Mouse (Mus musculus) stomach, postnatal 0 days (tissue): ENCODE results near the gene Xrcc6. TPM values are rescaled to one million over a fixed set of nuclear protein-coding genes. Genes with fewer than 3 reads are reported as not detected.

ENCODE experiments used
- ATAC-seq: fragments of 200-750 bp; cut with Nextera tagmentation; 2 replicates; pipeline ENCODE4 v1.8.0; 2017; ENCODE audit not compliant: low FRiP score, low TSS enrichment
- DNase-seq: peaks from one replicate; pipeline ENCODE4 v3.0.0-alpha.2; 2016; ENCODE audit warnings: low spot score
- H3K27ac ChIP-seq: fragments of 300-500 bp; sonication (generic); replicated peaks from 2 replicates; pipeline ENCODE4 v1.5.1; 2014; ENCODE audit warnings: mild to moderate bottlenecking, control low read depth
- H3K27me3 ChIP-seq: fragments of 300-500 bp; sonication (generic); 2 replicates; pipeline ENCODE4 v1.6.1; 2014; ENCODE audit warnings: low read length; ENCODE audit not compliant: control insufficient read depth, insufficient read depth
- H3K36me3 ChIP-seq: fragments of 300-500 bp; sonication (generic); 2 replicates; pipeline ENCODE4 v1.6.1; 2014; ENCODE audit warnings: low read length, mixed read lengths; ENCODE audit not compliant: control insufficient read depth, insufficient read depth
- H3K4me1 ChIP-seq: fragments of 300-500 bp; sonication (generic); replicated peaks from 2 replicates; pipeline ENCODE4 v1.6.1; 2014; ENCODE audit warnings: antibody characterized with exemption; ENCODE audit not compliant: control insufficient read depth, insufficient read depth
- H3K4me2 ChIP-seq: fragments of 300-500 bp; sonication (generic); replicated peaks from 2 replicates; pipeline ENCODE4 v1.6.1; 2014; ENCODE audit warnings: low read depth, mild to moderate bottlenecking, control low read depth, moderate library complexity
- H3K4me3 ChIP-seq: fragments of 300-500 bp; sonication (generic); 2 replicates; pipeline ENCODE4 v1.5.1; 2014; ENCODE audit warnings: low read depth, low read length, control low read depth
- H3K9ac ChIP-seq: fragments of 300-500 bp; sonication (generic); 2 replicates; pipeline ENCODE4 v1.6.1; 2014; ENCODE audit warnings: mild to moderate bottlenecking, low read length, control low read depth, mixed read lengths
- H3K9me3 ChIP-seq: fragments of 300-500 bp; sonication (generic); 2 replicates; pipeline ENCODE4 v1.6.1; 2016; ENCODE audit warnings: low read length; ENCODE audit not compliant: control insufficient read depth
- CTCF ChIP-seq: IDR thresholded peaks from 2 replicates; pipeline ENCODE4 v1.5.1; 2016; ENCODE audit warnings: antibody characterized with exemption, low read depth, mild to moderate bottlenecking, moderate library complexity
- EP300 ChIP-seq: optimal IDR thresholded peaks from 2 replicates; pipeline ENCODE3; 2016; ENCODE audit warnings: antibody characterized with exemption
- WGBS: fragments of 180-500 bp; shearing (Covaris S2); extraction: QIAGEN DNeasy Blood & Tissue Kit; methylation state at CpG from one replicate; pipeline ENCODE4 v1.1.7; 2014; 5-methylcytosine and 5-hydroxymethylcytosine counted together
- polyA plus RNA-seq: library from polyadenylated mRNA; unstranded; fragments of >200 nt; fragmentation: Nextera tagmentation; extraction: Ambion mirVana; gene quantifications from 2 replicates; pipeline ENCODE4 v1.2.1, GENCODE M21; 2015

Xrcc6 gene
- polyA plus RNA-seq, 1 experiment from 2014 or later: 30.4 TPM

DNA sequence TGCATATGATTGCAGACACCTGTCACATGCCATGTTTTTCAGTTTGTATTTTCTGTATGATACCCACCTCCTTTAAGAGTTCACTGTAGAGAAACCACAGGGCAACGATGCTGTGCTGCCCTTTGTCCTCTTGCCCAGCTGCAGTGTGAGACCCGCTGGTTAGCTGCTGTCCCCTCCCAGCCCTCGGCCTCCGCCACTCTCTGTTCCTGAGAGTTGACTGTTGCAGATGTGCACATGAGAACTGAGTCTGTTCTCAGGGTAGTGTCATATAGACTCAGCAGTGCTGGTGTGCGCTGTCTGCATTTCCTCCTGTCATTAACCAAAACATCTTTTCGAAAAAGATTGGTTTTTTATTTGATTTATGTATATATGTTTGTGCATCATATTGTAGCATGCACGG is 44.8 kb downstream of the Xrcc6 start:
- Histone ChIP-seq H3K4me1 (no peaks in the 10 kb centered on the region), H3K27me3 (no peaks in the 10 kb centered on the region), H3K4me2 (no peak overlapping the region), H3K4me3 (no peak overlapping the region), H3K9ac (no peak overlapping the region), H3K36me3 (peaks cover 11% of the 10 kb centered on the region), H3K27ac (no peak overlapping the region), H3K9me3 (no peaks in the 10 kb centered on the region)
- TF ChIP-seq EP300 (no peak), CTCF (no peak)
- ATAC-seq (no peak), DNase-seq (no peak)
- 90% methylated on average over 7 of the region's 7 CpGs for WGBS

DNA sequence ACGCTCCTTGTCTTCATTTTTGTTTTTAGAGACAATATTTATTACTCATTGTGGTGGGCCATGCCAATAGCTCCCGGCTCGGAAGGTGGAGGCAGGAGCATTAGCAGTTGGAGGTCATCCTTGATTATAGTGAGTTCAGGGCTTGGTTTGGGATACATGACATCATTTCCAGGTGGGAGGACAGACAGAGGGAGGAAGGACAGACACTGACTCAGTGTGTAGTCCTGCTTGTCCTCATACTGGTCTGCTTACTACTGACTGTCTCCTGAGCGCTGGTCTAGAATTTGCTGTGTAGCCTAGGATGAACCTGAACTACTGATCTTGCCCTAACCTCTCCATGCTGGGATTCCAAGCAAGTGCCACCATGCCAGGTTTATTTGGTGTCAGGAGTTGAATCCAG is 46.1 kb downstream of the Xrcc6 start, which contains the start of gene Desi1:
TSS of gene Desi1 (minus strand) at position 101 of the 400 bp plus-strand sequence.
- Histone ChIP-seq H3K9me3 (no peaks in the 10 kb centered on the region), H3K4me2 (no peak within 1 kb of the TSS), H3K27me3 (no peaks in the 10 kb centered on the region), H3K9ac (no peak within 1 kb of the TSS), H3K36me3 (peaks cover 9% of the 10 kb centered on the region), H3K4me1 (no peaks in the 10 kb centered on the region), H3K4me3 (no peak within 1 kb of the TSS), H3K27ac (no peak within 1 kb of the TSS)
- TF ChIP-seq EP300 (no peak), CTCF (no peak)
- DNase-seq: no peak
- ATAC-seq: no peak
- 89% methylated on average over 4 of the region's 4 CpGs for WGBS

DNA sequence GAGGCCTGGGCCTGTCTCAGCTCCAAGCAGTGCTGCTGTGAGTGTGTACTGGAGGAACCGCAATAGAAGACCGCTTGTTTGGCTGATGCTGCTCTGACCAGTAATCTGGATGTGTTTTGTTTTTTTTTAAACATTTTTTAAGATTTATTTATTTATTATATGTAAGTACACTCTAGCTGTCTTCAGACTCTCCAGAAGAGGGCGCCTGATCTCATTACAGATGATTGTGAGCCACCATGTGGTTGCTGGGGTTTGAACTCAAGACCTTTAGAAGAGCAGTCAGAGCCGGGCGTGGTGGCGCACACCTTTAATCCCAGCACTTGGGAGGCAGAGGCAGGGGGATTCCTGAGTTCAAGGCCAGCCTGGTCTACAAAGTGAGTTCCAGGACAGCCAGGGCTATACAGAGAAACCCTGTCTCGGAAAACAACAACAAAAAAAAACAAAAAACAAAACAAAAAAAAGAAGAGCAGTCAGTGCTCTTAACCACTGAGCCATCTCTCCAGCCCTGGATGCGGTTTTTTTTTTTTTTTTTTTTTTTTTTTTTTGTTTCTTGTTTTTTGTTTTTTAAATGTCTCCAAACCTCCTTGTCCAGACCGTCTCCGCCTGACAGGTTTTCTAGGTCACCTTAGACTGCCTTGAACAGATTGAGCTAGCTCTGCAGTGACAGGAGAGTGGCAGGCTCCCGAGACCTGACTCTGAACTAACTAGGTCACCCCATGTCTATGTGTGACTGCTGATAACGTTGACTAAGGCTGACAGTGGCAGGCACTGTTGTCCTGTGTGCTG is 48.5 kb downstream of the Xrcc6 start:
- peaks cover 12% of the 10 kb centered on the region for H3K36me3 ChIP-seq
- no peaks in the 10 kb centered on the region for H3K9me3 ChIP-seq
- H3K9ac ChIP-seq: no peak overlapping the region
- ATAC-seq (peak; percentile 27; the same call in 1 of the 2 replicates), DNase-seq (no peak)
- H3K4me1 ChIP-seq: no peaks in the 10 kb centered on the region
- whole genome bisulfite sequencing: 79% methylated on average over 12 of the region's 12 CpGs
- no peak for TF ChIP-seq EP300
- TF ChIP-seq CTCF: peak; percentile 62
- no peaks in the 10 kb centered on the region for H3K27me3 ChIP-seq
- H3K27ac ChIP-seq: no peak overlapping the region
- H3K4me2 ChIP-seq: no peak overlapping the region
- H3K4me3 ChIP-seq: no peak overlapping the region

DNA sequence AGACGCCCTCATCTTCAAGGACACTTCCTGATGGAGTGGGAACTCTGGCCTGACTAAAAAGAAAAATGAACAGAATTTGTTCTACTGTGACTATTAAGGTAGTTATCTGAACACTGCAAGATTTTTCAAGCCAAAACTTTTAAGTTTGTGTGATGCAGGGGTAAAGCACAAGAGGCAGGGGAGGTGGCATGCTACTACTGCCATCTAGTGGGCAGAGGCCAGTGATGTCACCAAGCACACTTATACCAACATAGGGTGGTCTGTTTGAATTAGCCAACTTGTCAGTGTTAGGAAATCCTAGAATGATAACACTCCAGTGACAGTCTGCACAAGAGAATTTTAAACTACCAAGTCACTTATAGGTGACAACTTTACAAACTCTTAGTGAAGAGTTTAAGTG is 53.0 kb downstream of the Xrcc6 start:
- Histone ChIP-seq H3K9me3 (no peaks in the 10 kb centered on the region), H3K27ac (no peak overlapping the region), H3K9ac (no peak overlapping the region), H3K36me3 (peaks cover 18% of the 10 kb centered on the region), H3K4me3 (no peak overlapping the region), H3K4me2 (no peak overlapping the region), H3K27me3 (no peaks in the 10 kb centered on the region), H3K4me1 (no peaks in the 10 kb centered on the region)
- ATAC-seq (peak; percentile 56; the same call in 1 of the 2 replicates), DNase-seq (peak; percentile 46)
- WGBS: 88% methylated on average over 1 of the region's 1 CpGs
- no peak for TF ChIP-seq EP300
- TF ChIP-seq CTCF: peak; percentile 87

DNA sequence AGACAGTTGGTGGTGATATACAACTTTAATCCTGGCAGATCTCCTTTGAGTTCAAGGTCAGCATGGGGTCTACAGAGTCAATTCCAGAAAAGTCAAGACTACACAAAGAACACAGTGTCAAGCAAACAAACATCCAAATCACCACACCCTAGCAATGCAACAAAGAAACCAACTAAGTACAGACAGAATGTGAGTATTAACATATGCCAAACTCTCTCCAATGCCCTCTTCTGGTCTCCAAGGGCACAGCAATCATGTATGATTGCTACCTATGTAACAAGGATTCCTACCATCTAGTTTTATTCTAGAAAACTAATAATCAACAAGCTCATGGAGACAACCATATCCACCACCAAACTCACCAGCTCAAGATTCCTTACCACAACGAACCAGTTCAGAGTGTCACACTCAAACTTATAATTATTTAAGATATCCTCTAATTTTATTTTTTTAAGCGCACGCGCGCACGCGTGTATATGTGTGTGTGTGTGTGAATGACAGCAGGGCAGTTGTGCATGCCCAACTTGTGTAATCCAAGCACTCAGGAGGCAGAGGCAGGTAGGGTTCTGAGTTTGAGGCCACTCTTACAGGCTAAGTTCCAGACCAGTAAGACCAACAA is 56.6 kb downstream of the Xrcc6 start:
- no peak for DNase-seq
- WGBS: 95% methylated on average over 7 of the region's 7 CpGs
- H3K4me1 ChIP-seq: 0 out of 2 replicates have a peak, but pooled peaks cover 5% of the 10 kb centered on the region
- H3K36me3 ChIP-seq: peaks cover 10% of the 10 kb centered on the region; the same call in 1 of the 2 replicates
- no peak overlapping the region for H3K4me2 ChIP-seq
- TF ChIP-seq EP300 (no peak), CTCF (peak; percentile 60)
- H3K4me3 ChIP-seq: no peak overlapping the region
- no peaks in the 10 kb centered on the region for H3K9me3 ChIP-seq
- no peak overlapping the region for H3K27ac ChIP-seq
- ATAC-seq: no peak
- H3K27me3 ChIP-seq: no peaks in the 10 kb centered on the region
- H3K9ac ChIP-seq: no peak overlapping the region

DNA sequence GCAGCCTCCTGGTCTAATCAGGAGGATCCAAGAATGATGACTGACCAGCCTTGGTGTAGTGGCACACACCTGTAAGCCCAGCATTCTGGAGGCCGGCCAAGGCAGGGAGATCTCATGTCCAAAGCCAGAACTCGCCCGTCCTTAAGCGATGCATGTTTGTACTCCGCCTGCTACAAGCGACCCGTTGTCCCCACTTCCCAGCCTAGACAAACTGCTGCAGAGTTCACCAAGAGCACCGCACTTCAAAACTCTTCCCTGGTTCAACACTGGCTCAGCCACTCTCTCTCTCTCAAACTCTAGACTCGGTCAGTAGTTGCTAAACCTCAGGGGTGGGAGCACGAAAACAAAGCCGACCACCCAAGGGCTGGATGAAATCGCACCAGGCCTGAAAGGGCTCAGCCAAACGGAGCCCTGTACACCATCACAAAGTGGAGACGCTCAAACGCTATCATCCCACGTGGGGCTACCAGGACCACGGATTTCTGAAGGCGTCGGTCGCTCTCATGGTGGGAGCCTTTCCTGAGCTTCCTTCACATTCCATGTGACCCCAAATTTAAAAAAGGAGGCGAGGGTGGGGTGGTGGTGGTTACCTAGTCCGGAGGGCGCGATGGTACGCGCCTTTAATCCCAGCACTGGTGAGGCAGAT is 58.7 kb downstream of the Xrcc6 start:
- 0 out of 2 replicates have a peak, but pooled peaks cover 5% of the 10 kb centered on the region for H3K4me1 ChIP-seq
- H3K9me3 ChIP-seq: no peaks in the 10 kb centered on the region
- WGBS: 2% methylated on average over 26 of the region's 26 CpGs
- H3K27me3 ChIP-seq: no peaks in the 10 kb centered on the region
- peak overlapping the region; percentile 92; the same call in 1 of the 2 replicates for H3K27ac ChIP-seq
- DNase-seq (peak; percentile 34), ATAC-seq (peak; percentile 30)
- peak overlapping the region; percentile 94 for H3K4me2 ChIP-seq
- H3K4me3 ChIP-seq: peak overlapping the region; percentile 98
- TF ChIP-seq EP300: no peak
- TF ChIP-seq CTCF: no peak
- H3K36me3 ChIP-seq: peaks cover 6% of the 10 kb centered on the region; the same call in 1 of the 2 replicates
- H3K9ac ChIP-seq: peak overlapping the region; percentile 96
